Mouse (Mus musculus): ENCODE measurements around the gene Sarm1. TPM values are rescaled to one million over a fixed set of nuclear protein-coding genes. Genes with fewer than 3 reads are reported as not detected.

The Sarm1 gene
- polyA plus RNA-seq, 1 experiment = 2.5 TPM

GRCm38 (mm10) chr11:78471326-78472103 is 26.0 kb downstream of the Sarm1 start:
- Histone ChIP-seq H3K36me3 (ENCODE audit: control insufficient read depth, insufficient read depth, low read length) (no peaks in the 10 kb centered on the region), H3K27ac (ENCODE audit: control insufficient read depth, insufficient read depth, low read depth, low read length) (no peak overlapping the region), H3K4me1 (ENCODE audit: control insufficient read depth, insufficient read depth, low read length) (peaks cover 1% of the 10 kb centered on the region; the same call in 1 of the 2 replicates), H3K4me3 (ENCODE audit: control insufficient read depth, low read depth, low read length) (no peak overlapping the region), H3K27me3 (ENCODE audit: control insufficient read depth, insufficient read depth, low read length) (no peaks in the 10 kb centered on the region)
- no peak for TF ChIP-seq POLR2A (IDR thresholded peaks at IDR 0.05; ENCODE audit: control insufficient read depth, low read depth, low read length)
- TF ChIP-seq CTCF (IDR thresholded peaks at IDR 0.05; ENCODE audit: control insufficient read depth, insufficient read depth, insufficient replicate concordance, low read depth, low read length) = no peak

- Histone ChIP-seq H3K36me3 (ENCODE audit: control insufficient read depth, insufficient read depth, low read length) (no peaks in the 10 kb centered on the region), H3K4me1 (ENCODE audit: control insufficient read depth, insufficient read depth, low read length) (peaks cover 15% of the 10 kb centered on the region)
- TF ChIP-seq CTCF (IDR thresholded peaks at IDR 0.05; ENCODE audit: control insufficient read depth, insufficient read depth, insufficient replicate concordance, low read depth, low read length) (no peak), POLR2A (IDR thresholded peaks at IDR 0.05; ENCODE audit: control insufficient read depth, low read depth, low read length) (no peak)
These were observed 29.6 kb downstream of the Sarm1 start for GRCm38 (mm10) chr11:78467932-78468331.

GRCm38 (mm10) chr11:78467515-78467914 is 30.0 kb downstream of the Sarm1 start:
- TF ChIP-seq CTCF (IDR thresholded peaks at IDR 0.05; ENCODE audit: control insufficient read depth, insufficient read depth, insufficient replicate concordance, low read depth, low read length) = no peak
- no peak for TF ChIP-seq POLR2A (IDR thresholded peaks at IDR 0.05; ENCODE audit: control insufficient read depth, low read depth, low read length)
- H3K36me3 ChIP-seq (ENCODE audit: control insufficient read depth, insufficient read depth, low read length) = no peaks in the 10 kb centered on the region
- H3K4me1 ChIP-seq (ENCODE audit: control insufficient read depth, insufficient read depth, low read length) = peaks cover 15% of the 10 kb centered on the region
- H3K4me3 ChIP-seq (ENCODE audit: control insufficient read depth, low read depth, low read length) = no peak overlapping the region
- no peak overlapping the region for H3K27ac ChIP-seq (ENCODE audit: control insufficient read depth, insufficient read depth, low read depth, low read length)
- no peaks in the 10 kb centered on the region for H3K27me3 ChIP-seq (ENCODE audit: control insufficient read depth, insufficient read depth, low read length)

More at GRCm38 (mm10) chr11:78467932-78468331, 29.6 kb downstream of the Sarm1 start:
- no peaks in the 10 kb centered on the region for H3K27me3 ChIP-seq (ENCODE audit: control insufficient read depth, insufficient read depth, low read length)
- H3K4me3 ChIP-seq (ENCODE audit: control insufficient read depth, low read depth, low read length) = no peak overlapping the region
- no peak overlapping the region for H3K27ac ChIP-seq (ENCODE audit: control insufficient read depth, insufficient read depth, low read depth, low read length)

- Histone ChIP-seq H3K27ac (ENCODE audit: control insufficient read depth, insufficient read depth, low read depth, low read length) (peak overlapping the region; percentile 61), H3K4me1 (ENCODE audit: control insufficient read depth, insufficient read depth, low read length) (peaks cover 15% of the 10 kb centered on the region), H3K4me3 (ENCODE audit: control insufficient read depth, low read depth, low read length) (peak overlapping the region; percentile 77), H3K36me3 (ENCODE audit: control insufficient read depth, insufficient read depth, low read length) (no peaks in the 10 kb centered on the region), H3K27me3 (ENCODE audit: control insufficient read depth, insufficient read depth, low read length) (no peaks in the 10 kb centered on the region)
- TF ChIP-seq POLR2A (IDR thresholded peaks at IDR 0.05; ENCODE audit: control insufficient read depth, low read depth, low read length) (no peak), CTCF (IDR thresholded peaks at IDR 0.05; ENCODE audit: control insufficient read depth, insufficient read depth, insufficient replicate concordance, low read depth, low read length) (no peak)
These were observed 31.2 kb downstream of the Sarm1 start for GRCm38 (mm10) chr11:78466242-78466912.

GRCm38 (mm10) chr11:78465568-78466180 is 31.9 kb downstream of the Sarm1 start, which contains the start of gene Slc46a1:
Gene Slc46a1, plus strand, starts transcription at chr11:78465697.
- no peaks in the 10 kb centered on the region for H3K27me3 ChIP-seq (ENCODE audit: control insufficient read depth, insufficient read depth, low read length)
- no peak for TF ChIP-seq CTCF (IDR thresholded peaks at IDR 0.05; ENCODE audit: control insufficient read depth, insufficient read depth, insufficient replicate concordance, low read depth, low read length)
- peak; percentile 54 for TF ChIP-seq POLR2A (IDR thresholded peaks at IDR 0.05; ENCODE audit: control insufficient read depth, low read depth, low read length)
- H3K27ac ChIP-seq (ENCODE audit: control insufficient read depth, insufficient read depth, low read depth, low read length) = peak within 1 kb of the TSS; percentile 61
- H3K4me1 ChIP-seq (ENCODE audit: control insufficient read depth, insufficient read depth, low read length) = peaks cover 15% of the 10 kb centered on the region
- no peaks in the 10 kb centered on the region for H3K36me3 ChIP-seq (ENCODE audit: control insufficient read depth, insufficient read depth, low read length)
- peak within 1 kb of the TSS; percentile 77 for H3K4me3 ChIP-seq (ENCODE audit: control insufficient read depth, low read depth, low read length)

GRCm38 (mm10) chr11:78465116-78465515 is 32.4 kb downstream of the Sarm1 start:
- Histone ChIP-seq H3K36me3 (ENCODE audit: control insufficient read depth, insufficient read depth, low read length) (no peaks in the 10 kb centered on the region), H3K27ac (ENCODE audit: control insufficient read depth, insufficient read depth, low read depth, low read length) (no peak overlapping the region), H3K27me3 (ENCODE audit: control insufficient read depth, insufficient read depth, low read length) (no peaks in the 10 kb centered on the region), H3K4me3 (ENCODE audit: control insufficient read depth, low read depth, low read length) (peak overlapping the region; percentile 77; the same call in 1 of the 2 replicates), H3K4me1 (ENCODE audit: control insufficient read depth, insufficient read depth, low read length) (peaks cover 15% of the 10 kb centered on the region)
- no peak for TF ChIP-seq POLR2A (IDR thresholded peaks at IDR 0.05; ENCODE audit: control insufficient read depth, low read depth, low read length)
- no peak for TF ChIP-seq CTCF (IDR thresholded peaks at IDR 0.05; ENCODE audit: control insufficient read depth, insufficient read depth, insufficient replicate concordance, low read depth, low read length)
